Mouse (Mus musculus): Measurements from ENCODE around the gene Plod3. TPM values are rescaled to one million over a fixed set of nuclear protein-coding genes. Genes with fewer than 3 reads are reported as not detected.

The Plod3 gene
- polyA plus RNA-seq, 1 experiment from 2014 or later: 61.4 TPM

GRCm38 (mm10) chr5:136987934-136988271 is 1.1 kb downstream of the Plod3 start, which contains the start of gene Znhit1:
Znhit1 (minus strand) TSS chr5:136988021.
- peaks cover 26% of the 10 kb centered on the region for H3K4me1 ChIP-seq
- H3K4me3 ChIP-seq: peak within 1 kb of the TSS; percentile 92
- H3K4me2 ChIP-seq: peak within 1 kb of the TSS; percentile 78
- no peaks in the 10 kb centered on the region for H3K9me3 ChIP-seq
- 3% methylated on average over 12 of the region's 12 CpGs for WGBS
- no peak for ATAC-seq (ENCODE audit: insufficient number of reproducible peaks, low FRiP score, low TSS enrichment, low read depth)
- H3K36me3 ChIP-seq: peaks cover 54% of the 10 kb centered on the region
- H3K27ac ChIP-seq: peak within 1 kb of the TSS; percentile 97
- H3K9ac ChIP-seq: peak within 1 kb of the TSS; percentile 88
- no peaks in the 10 kb centered on the region for H3K27me3 ChIP-seq

DNA sequence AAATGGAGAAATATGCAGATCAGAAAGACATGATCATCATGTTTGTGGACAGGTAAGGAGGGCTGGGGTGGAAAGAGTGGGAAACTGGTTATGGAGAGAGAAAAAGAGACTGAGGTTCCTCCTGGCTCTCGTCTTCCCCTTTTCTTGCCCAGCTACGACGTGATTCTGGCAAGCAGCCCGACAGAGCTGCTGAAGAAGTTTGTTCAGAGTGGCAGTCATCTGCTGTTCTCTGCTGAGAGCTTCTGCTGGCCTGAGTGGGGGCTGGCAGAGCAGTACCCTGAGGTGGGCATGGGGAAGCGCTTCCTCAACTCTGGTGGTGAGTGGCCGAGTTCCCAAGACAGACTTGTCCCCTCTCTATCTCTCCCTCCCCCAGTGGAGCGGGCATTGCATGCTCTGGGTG is 1.6 kb downstream of the Plod3 start:
- no peaks in the 10 kb centered on the region for H3K27me3 ChIP-seq
- H3K27ac ChIP-seq: peak overlapping the region; percentile 97
- no peak for ATAC-seq (ENCODE audit: insufficient number of reproducible peaks, low FRiP score, low TSS enrichment, low read depth)
- H3K36me3 ChIP-seq: peaks cover 54% of the 10 kb centered on the region
- H3K4me1 ChIP-seq: peaks cover 26% of the 10 kb centered on the region
- H3K4me2 ChIP-seq: peak overlapping the region; percentile 78
- H3K9ac ChIP-seq: peak overlapping the region; percentile 88; the same call in 1 of the 2 replicates
- peak overlapping the region; percentile 92 for H3K4me3 ChIP-seq
- H3K9me3 ChIP-seq: no peaks in the 10 kb centered on the region
- WGBS: 53% methylated on average over 7 of the region's 7 CpGs

DNA sequence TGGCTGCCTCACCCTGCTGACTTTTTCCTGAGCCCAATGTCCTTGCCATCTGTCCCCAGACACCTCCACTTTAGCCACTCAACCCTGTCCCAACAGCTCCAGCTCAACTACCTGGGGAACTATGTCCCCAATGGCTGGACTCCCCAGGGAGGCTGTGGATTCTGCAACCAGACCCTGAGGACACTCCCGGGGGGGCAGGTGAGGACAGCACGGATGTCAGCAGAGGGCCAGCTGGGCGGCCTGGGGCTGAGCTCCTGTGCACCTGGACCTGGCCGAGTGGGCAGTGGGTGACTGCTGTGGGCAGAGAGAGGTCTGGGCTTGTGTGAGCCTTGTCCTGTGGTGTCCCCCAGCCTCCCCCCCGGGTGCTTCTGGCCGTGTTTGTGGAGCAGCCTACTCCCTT is 3.0 kb downstream of the Plod3 start:
- Histone ChIP-seq H3K4me2 (no peak overlapping the region), H3K9ac (no peak overlapping the region), H3K4me3 (no peak overlapping the region), H3K27ac (no peak overlapping the region), H3K4me1 (peaks cover 23% of the 10 kb centered on the region), H3K9me3 (no peaks in the 10 kb centered on the region), H3K27me3 (no peaks in the 10 kb centered on the region), H3K36me3 (peaks cover 54% of the 10 kb centered on the region)
- no peak for ATAC-seq (ENCODE audit: insufficient number of reproducible peaks, low FRiP score, low TSS enrichment, low read depth)
- WGBS: 84% methylated on average over 6 of the region's 6 CpGs

- WGBS: 70% methylated on average over 5 of the region's 5 CpGs
- no peak for ATAC-seq (ENCODE audit: insufficient number of reproducible peaks, low FRiP score, low TSS enrichment, low read depth)
- Histone ChIP-seq H3K36me3 (peaks cover 19% of the 10 kb centered on the region), H3K4me2 (no peak overlapping the region), H3K27ac (no peak overlapping the region), H3K4me1 (peaks cover 5% of the 10 kb centered on the region; the same call in 1 of the 2 replicates), H3K9ac (no peak overlapping the region), H3K27me3 (no peaks in the 10 kb centered on the region), H3K9me3 (no peaks in the 10 kb centered on the region), H3K4me3 (no peak overlapping the region)
Measured at GRCm38 (mm10) chr5:136999449-136999848, 12.6 kb downstream of the Plod3 start.

- 82% methylated on average over 2 of the region's 2 CpGs for whole genome bisulfite sequencing
- no peak overlapping the region for H3K9ac ChIP-seq
- H3K36me3 ChIP-seq: peaks cover 7% of the 10 kb centered on the region
- 0 out of 2 replicates have a peak overlapping the region, but pooled peaks have one; percentile 7 for H3K4me2 ChIP-seq
- H3K4me1 ChIP-seq: peaks cover 5% of the 10 kb centered on the region; the same call in 1 of the 2 replicates
- H3K27ac ChIP-seq: no peak overlapping the region
- no peaks in the 10 kb centered on the region for H3K27me3 ChIP-seq
- H3K9me3 ChIP-seq: no peaks in the 10 kb centered on the region
- no peak overlapping the region for H3K4me3 ChIP-seq
- ATAC-seq (ENCODE audit: insufficient number of reproducible peaks, low FRiP score, low TSS enrichment, low read depth): no peak
Measured at GRCm38 (mm10) chr5:137000612-137001011, 13.8 kb downstream of the Plod3 start.

DNA sequence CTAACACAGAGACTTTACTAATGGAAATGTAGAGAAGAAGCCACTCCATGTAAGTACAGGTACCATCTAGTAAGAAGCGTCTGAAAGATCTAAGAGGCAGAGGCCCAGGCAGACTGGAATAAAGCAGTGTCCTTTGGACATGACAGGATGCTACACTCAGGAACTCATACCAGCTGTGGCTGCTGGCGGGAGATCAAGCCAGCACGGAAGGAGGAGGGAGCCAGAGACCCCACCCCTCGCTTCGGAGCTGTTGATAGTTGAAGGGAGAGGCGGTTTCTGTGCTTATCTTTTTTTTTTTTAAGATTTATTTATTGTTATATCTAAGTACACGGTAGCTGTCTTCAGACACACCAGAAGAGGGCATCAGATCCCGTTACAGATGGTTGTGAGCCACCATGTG is 20.5 kb downstream of the Plod3 start:
- no peaks in the 10 kb centered on the region for H3K27me3 ChIP-seq
- H3K9me3 ChIP-seq: no peaks in the 10 kb centered on the region
- no peak for ATAC-seq (ENCODE audit: insufficient number of reproducible peaks, low FRiP score, low TSS enrichment, low read depth)
- H3K4me2 ChIP-seq: no peak overlapping the region
- H3K4me1 ChIP-seq: no peaks in the 10 kb centered on the region; the same call in 1 of the 2 replicates
- H3K9ac ChIP-seq: no peak overlapping the region
- H3K27ac ChIP-seq: no peak overlapping the region
- no peaks in the 10 kb centered on the region for H3K36me3 ChIP-seq
- no peak overlapping the region for H3K4me3 ChIP-seq
- 54% methylated on average over 8 of the region's 8 CpGs for WGBS

GRCm38 (mm10) chr5:137009988-137010387 is 23.2 kb downstream of the Plod3 start:
- 27% methylated on average over 3 of the region's 3 CpGs for WGBS
- Histone ChIP-seq H3K9ac (no peak overlapping the region), H3K36me3 (no peaks in the 10 kb centered on the region), H3K9me3 (no peaks in the 10 kb centered on the region), H3K27ac (no peak overlapping the region), H3K4me1 (no peaks in the 10 kb centered on the region), H3K27me3 (no peaks in the 10 kb centered on the region), H3K4me3 (no peak overlapping the region), H3K4me2 (no peak overlapping the region)
- ATAC-seq (ENCODE audit: insufficient number of reproducible peaks, low FRiP score, low TSS enrichment, low read depth): no peak

DNA sequence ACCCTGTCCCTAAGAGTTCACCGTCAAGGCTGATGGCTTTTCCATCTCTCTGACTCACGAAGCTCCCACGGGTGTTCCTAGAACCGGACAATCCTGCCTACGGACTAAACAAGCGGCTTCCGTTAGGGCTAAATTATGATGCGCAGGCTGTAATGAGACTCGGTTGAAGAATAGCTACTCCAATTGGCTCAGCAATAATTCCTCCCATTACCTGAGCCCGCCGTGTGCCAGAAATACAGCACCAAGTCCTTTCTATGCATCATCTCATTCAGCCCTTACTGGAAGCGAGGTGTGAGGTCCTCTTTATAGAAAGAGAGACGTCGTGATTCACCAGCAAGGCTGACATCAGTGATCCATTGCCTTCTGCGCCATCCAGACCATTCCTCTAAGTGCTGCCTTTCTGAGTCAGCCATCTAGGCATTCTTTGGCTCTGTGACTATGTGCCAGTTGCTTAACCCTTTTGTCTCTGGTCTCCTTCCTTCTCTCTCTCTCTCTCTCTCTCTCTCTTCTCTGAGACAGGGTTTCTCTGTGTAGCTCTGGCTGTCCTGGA is 25.7 kb downstream of the Plod3 start:
- Histone ChIP-seq H3K27ac (no peak overlapping the region), H3K4me3 (no peak overlapping the region), H3K9ac (no peak overlapping the region), H3K36me3 (no peaks in the 10 kb centered on the region), H3K4me2 (no peak overlapping the region), H3K4me1 (no peaks in the 10 kb centered on the region), H3K27me3 (no peaks in the 10 kb centered on the region), H3K9me3 (no peaks in the 10 kb centered on the region)
- ATAC-seq (ENCODE audit: insufficient number of reproducible peaks, low FRiP score, low TSS enrichment, low read depth): no peak
- WGBS: 71% methylated on average over 15 of the region's 15 CpGs

DNA sequence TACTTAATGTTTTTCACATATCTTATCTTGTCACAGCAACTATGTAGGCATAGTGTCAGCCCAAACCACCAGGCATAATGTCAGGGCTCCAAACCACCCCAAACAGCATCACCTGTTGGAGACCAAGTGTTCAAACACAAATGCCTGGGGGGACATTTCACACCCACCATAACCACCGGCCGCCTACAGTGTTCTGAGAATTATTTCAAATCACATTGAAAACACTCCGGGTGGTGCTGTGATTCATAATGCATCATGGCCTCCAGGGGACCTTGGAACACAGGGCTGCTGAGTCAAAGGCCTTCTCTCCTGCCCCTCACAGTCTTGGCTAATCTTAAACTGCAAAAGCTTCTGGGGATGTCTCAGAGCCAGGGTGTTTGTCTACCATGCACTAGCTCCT is 29.1 kb downstream of the Plod3 start:
- no peak overlapping the region for H3K27ac ChIP-seq
- no peaks in the 10 kb centered on the region for H3K27me3 ChIP-seq
- H3K36me3 ChIP-seq: no peaks in the 10 kb centered on the region
- no peak overlapping the region for H3K9ac ChIP-seq
- no peak overlapping the region for H3K4me2 ChIP-seq
- 81% methylated on average over 3 of the region's 3 CpGs for WGBS
- no peaks in the 10 kb centered on the region for H3K4me1 ChIP-seq
- ATAC-seq (ENCODE audit: insufficient number of reproducible peaks, low FRiP score, low TSS enrichment, low read depth): no peak
- no peaks in the 10 kb centered on the region for H3K9me3 ChIP-seq
- no peak overlapping the region for H3K4me3 ChIP-seq

GRCm38 (mm10) chr5:137024318-137024717 is 37.5 kb downstream of the Plod3 start:
- H3K4me3 ChIP-seq: no peak overlapping the region
- H3K27me3 ChIP-seq: peaks cover 59% of the 10 kb centered on the region
- WGBS: 44% methylated on average over 3 of the region's 3 CpGs
- no peaks in the 10 kb centered on the region for H3K36me3 ChIP-seq
- no peak for ATAC-seq (ENCODE audit: insufficient number of reproducible peaks, low FRiP score, low TSS enrichment, low read depth)
- H3K9ac ChIP-seq: no peak overlapping the region
- no peak overlapping the region for H3K4me2 ChIP-seq
- H3K27ac ChIP-seq: no peak overlapping the region
- H3K4me1 ChIP-seq: peaks cover 4% of the 10 kb centered on the region
- no peaks in the 10 kb centered on the region for H3K9me3 ChIP-seq

- no peak overlapping the region for H3K27ac ChIP-seq
- H3K9me3 ChIP-seq: no peaks in the 10 kb centered on the region
- H3K4me3 ChIP-seq: no peak overlapping the region
- no peak overlapping the region for H3K9ac ChIP-seq
- no peaks in the 10 kb centered on the region for H3K36me3 ChIP-seq
- 1% methylated on average over 23 of the region's 23 CpGs for WGBS
- no peak overlapping the region for H3K4me2 ChIP-seq
- peaks cover 12% of the 10 kb centered on the region for H3K4me1 ChIP-seq
- no peak for ATAC-seq (ENCODE audit: insufficient number of reproducible peaks, low FRiP score, low TSS enrichment, low read depth)
- H3K27me3 ChIP-seq: peaks cover 67% of the 10 kb centered on the region
Measured at GRCm38 (mm10) chr5:137025132-137025531, 38.3 kb downstream of the Plod3 start.

DNA sequence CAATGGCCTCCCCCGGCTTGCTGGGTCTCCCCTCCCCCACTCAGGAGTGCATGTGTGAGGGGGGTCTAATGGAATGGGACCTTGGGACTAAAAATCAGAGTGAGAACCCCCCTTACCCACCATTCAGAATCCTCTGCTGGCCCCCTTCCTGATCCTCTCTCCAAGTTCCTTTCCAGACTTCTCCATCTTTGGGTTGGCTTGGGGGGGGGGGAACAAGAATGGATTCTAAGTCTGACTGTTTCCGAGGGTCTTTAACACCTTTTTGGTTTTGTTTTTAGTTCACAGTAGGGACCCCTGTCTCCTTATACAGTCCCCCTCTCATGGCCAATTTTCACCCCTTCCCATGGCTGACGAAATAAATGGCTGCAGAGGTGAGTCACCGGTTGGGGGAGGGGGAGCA is 39.3 kb downstream of the Plod3 start, which contains the start of gene Vgf:
TSS of gene Vgf (plus strand) at position 301 of the 400 bp plus-strand sequence.
- peaks cover 77% of the 10 kb centered on the region for H3K27me3 ChIP-seq
- WGBS: 31% methylated on average over 4 of the region's 4 CpGs
- H3K9me3 ChIP-seq: no peaks in the 10 kb centered on the region
- no peak within 1 kb of the TSS for H3K9ac ChIP-seq
- no peak within 1 kb of the TSS for H3K4me3 ChIP-seq
- no peak within 1 kb of the TSS for H3K4me2 ChIP-seq
- ATAC-seq (ENCODE audit: insufficient number of reproducible peaks, low FRiP score, low TSS enrichment, low read depth): no peak
- no peaks in the 10 kb centered on the region for H3K36me3 ChIP-seq
- H3K4me1 ChIP-seq: peaks cover 22% of the 10 kb centered on the region
- no peak within 1 kb of the TSS for H3K27ac ChIP-seq

Data from limb, embryonic 15.5 days (tissue).